Mouse (Mus musculus) midbrain, embryonic 14.5 days (tissue): ENCODE data around the gene Tmem211. TPM values are rescaled to one million over a fixed set of nuclear protein-coding genes. Genes with fewer than 3 reads are reported as not detected.

ENCODE experiments used
- ATAC-seq: fragments of 200-750 bp; cut with Nextera tagmentation; 2 replicates; pipeline ENCODE4 v1.8.0; 2017; ENCODE audit warnings: moderate number of reproducible peaks, moderate library complexity; ENCODE audit not compliant: low FRiP score, low TSS enrichment
- DNase-seq: peaks from one replicate; pipeline ENCODE4 v3.0.0-alpha.2; 2015
- H3K27ac ChIP-seq: fragments of 300-500 bp; sonication (generic); replicated peaks from 2 replicates; pipeline ENCODE4 v1.5.1; 2014; ENCODE audit warnings: mild to moderate bottlenecking, low read depth, low read length, moderate library complexity
- H3K27me3 ChIP-seq: fragments of 300-500 bp; sonication (generic); 2 replicates; pipeline ENCODE4 v1.6.1; 2014; ENCODE audit warnings: low read length, control low read depth, mixed read lengths; ENCODE audit not compliant: control insufficient read depth, insufficient read depth
- H3K36me3 ChIP-seq: fragments of 300-500 bp; sonication (generic); 2 replicates; pipeline ENCODE4 v1.6.1; 2014; ENCODE audit warnings: low read length, control low read depth; ENCODE audit not compliant: control insufficient read depth, insufficient read depth
- H3K4me1 ChIP-seq: fragments of 300-500 bp; sonication (generic); 2 replicates; pipeline ENCODE4 v1.6.1; 2014; ENCODE audit warnings: mild to moderate bottlenecking, antibody characterized with exemption, low read length, control low read depth; ENCODE audit not compliant: control insufficient read depth, insufficient read depth
- H3K4me2 ChIP-seq: fragments of 300-500 bp; sonication (generic); 2 replicates; pipeline ENCODE4 v1.6.1; 2014; ENCODE audit warnings: mild to moderate bottlenecking, low read length, moderate library complexity
- H3K4me3 ChIP-seq: fragments of 300-500 bp; sonication (generic); replicated peaks from 2 replicates; pipeline ENCODE4 v1.5.1; 2014; ENCODE audit warnings: low read depth, low read length
- H3K9ac ChIP-seq: fragments of 300-500 bp; sonication (generic); replicated peaks from 2 replicates; pipeline ENCODE4 v1.6.1; 2014; ENCODE audit warnings: mild to moderate bottlenecking, low read length, moderate library complexity
- H3K9me3 ChIP-seq: fragments of 300-500 bp; sonication (generic); 2 replicates; pipeline ENCODE4 v1.6.1; 2016; ENCODE audit warnings: low read length, control low read depth, mixed read lengths; ENCODE audit not compliant: control insufficient read depth
- WGBS: fragments of 180-500 bp; shearing (Covaris S2); extraction: QIAGEN DNeasy Blood & Tissue Kit; methylation state at CpG from one replicate; pipeline ENCODE4 v1.1.7; 2014; 5-methylcytosine and 5-hydroxymethylcytosine counted together
- polyA plus RNA-seq: library from polyadenylated mRNA; unstranded; fragments of >200 nt; fragmentation: Nextera tagmentation; extraction: Ambion mirVana; gene quantifications from 2 replicates; pipeline ENCODE4 v1.2.1, GENCODE M21; 2014

The Tmem211 gene
- 0.15 TPM in 1 of 2 replicates, not detected in the other for polyA plus RNA-seq

DNA sequence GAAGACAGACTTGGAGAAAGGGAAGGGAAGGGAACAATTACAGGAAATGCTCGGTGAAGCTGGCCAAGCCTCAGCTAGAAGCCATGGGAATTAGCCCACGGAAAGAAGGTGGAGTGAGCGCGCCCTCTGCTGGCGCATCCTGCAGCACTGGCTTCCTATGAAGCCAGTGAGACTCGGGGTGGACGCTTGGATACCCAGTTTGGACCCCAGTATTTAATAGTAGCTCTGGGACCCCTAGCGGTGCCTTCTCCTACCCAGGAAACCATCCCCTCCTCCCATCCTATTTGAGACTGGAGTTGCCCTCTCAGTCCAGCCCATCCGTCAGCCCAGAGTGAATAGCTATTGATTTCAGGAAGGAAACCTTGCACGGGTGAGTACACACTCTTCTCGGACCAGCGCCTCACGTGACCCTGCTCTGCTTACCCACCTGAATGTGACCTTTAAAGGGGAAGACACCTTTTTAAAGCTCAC lies at the start of gene Tmem211:
TSS of gene Tmem211 (plus strand) at position 278 of the 471 bp plus-strand sequence.
- peak within 1 kb of the TSS; percentile 14 for H3K9ac ChIP-seq
- peak; percentile 66 for ATAC-seq

DNA sequence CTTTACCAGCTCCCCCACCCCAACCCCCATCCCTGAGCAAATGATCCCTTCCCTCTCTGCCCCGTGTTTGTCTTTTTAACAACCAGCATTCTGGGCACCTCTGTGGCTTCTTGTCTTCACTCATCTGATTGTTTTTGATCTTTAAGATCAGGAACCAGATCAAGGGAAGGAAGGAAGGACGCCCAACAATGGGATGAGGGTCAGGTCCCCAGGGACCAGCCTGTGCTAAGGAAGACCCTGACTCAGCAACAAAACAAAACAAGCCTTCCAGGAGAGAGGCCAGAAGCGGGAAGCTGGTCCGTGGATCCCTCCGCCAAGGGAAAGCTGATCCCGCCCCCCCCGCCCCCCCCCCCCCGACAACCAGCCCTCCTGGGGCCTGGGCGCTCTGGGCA lies 47.3 kb upstream of the Tmem211 start:
- H3K9me3 ChIP-seq: no peaks in the 10 kb centered on the region
- H3K4me3 ChIP-seq: peak overlapping the region; percentile 12; the same call in 1 of the 2 replicates
- 5% methylated on average over 7 of the region's 9 CpGs for WGBS
- H3K36me3 ChIP-seq: no peaks in the 10 kb centered on the region
- peaks cover 8% of the 10 kb centered on the region for H3K4me1 ChIP-seq
- H3K27me3 ChIP-seq: no peaks in the 10 kb centered on the region
- peak overlapping the region; percentile 48 for H3K4me2 ChIP-seq
- no peak for ATAC-seq
- peak; percentile 50 for DNase-seq
- 0 out of 2 replicates have a peak overlapping the region, but pooled peaks have one; percentile 3 for H3K27ac ChIP-seq
- peak overlapping the region; percentile 34; the same call in 1 of the 2 replicates for H3K9ac ChIP-seq

More for the DNA sequence above, at the start of gene Tmem211:
- WGBS: under 1% methylated on average over 13 of the region's 13 CpGs
- 0 out of 2 replicates have a peak, but pooled peaks cover 8% of the 10 kb centered on the region for H3K4me1 ChIP-seq
- DNase-seq: peak; percentile 95
- H3K9me3 ChIP-seq: no peaks in the 10 kb centered on the region
- H3K4me2 ChIP-seq: peak within 1 kb of the TSS; percentile 50
- 0 out of 2 replicates have a peak within 1 kb of the TSS, but pooled peaks have one; percentile 5 for H3K4me3 ChIP-seq
- peak within 1 kb of the TSS; percentile 28 for H3K27ac ChIP-seq
- H3K27me3 ChIP-seq: no peaks in the 10 kb centered on the region
- no peaks in the 10 kb centered on the region for H3K36me3 ChIP-seq

DNA sequence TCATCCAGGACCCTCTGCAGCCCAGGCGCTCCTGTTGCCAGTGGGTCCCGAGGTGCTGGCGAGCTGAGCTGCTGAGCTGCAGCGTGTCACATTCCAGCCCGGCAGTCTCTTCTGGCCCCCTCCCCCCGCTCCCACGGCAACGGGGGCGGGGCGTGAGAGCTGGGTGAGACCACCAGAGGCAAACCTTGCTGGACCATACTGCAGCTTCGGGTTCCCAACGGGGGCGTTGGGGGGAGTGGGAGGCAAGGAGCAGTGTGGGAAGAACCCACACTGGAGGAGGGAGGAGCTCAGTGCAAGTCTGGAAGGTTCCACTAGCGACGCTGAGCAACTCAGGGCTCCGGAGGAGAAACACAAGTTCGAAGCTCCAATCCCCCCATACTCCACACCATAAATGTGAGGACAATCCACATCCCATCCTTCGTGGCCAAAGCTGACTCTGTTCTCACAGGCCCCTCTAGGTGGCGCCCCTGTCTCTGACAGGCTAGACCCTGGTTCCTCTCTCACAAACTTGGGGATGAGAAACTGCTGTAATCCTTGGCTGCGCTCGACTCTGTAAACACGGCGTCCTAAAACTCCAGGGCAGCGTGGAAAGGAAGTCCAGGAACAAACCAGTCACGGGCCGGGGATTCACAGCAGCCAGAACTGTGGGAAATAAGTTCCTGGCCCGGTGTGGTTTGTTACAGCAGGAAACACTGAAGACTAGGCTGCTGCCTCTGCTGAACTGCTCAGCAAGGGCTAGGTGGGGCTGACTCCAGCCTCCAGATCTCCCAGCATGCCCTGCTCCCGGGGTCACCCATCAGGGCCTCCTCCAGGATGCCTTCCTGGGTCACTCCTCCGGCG lies 46.6 kb upstream of the Tmem211 start:
- Histone ChIP-seq H3K9ac (peak overlapping the region; percentile 34; the same call in 1 of the 2 replicates), H3K27me3 (no peaks in the 10 kb centered on the region), H3K36me3 (no peaks in the 10 kb centered on the region), H3K4me2 (peak overlapping the region; percentile 48), H3K4me3 (peak overlapping the region; percentile 12; the same call in 1 of the 2 replicates), H3K9me3 (no peaks in the 10 kb centered on the region), H3K4me1 (peaks cover 8% of the 10 kb centered on the region), H3K27ac (peak overlapping the region; percentile 3; the same call in 1 of the 2 replicates)
- ATAC-seq (peak; percentile 76), DNase-seq (peak; percentile 91)
- 2% methylated on average over 30 of the region's 30 CpGs for WGBS

DNA sequence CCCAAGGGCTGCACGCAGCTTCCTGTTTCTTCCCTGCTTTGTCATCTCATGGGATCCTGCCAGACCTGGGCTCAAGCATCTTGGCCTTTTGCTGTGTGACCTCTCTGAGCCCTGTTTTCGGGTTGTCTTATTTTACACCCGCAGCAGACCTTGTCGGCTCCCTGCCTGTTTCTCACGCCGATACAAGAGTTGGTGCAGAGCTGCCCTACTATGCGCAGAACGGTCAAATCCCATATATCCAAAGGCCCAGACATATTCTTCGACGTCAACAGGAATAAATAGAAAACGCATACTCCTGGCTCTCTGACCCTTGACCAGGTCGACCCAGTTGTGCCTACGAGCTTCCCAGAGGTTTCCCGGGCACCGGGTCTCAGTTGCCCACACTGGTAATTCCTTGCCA lies 46.0 kb upstream of the Tmem211 start:
- ATAC-seq (no peak), DNase-seq (no peak)
- H3K9me3 ChIP-seq: no peaks in the 10 kb centered on the region
- H3K27ac ChIP-seq: peak overlapping the region; percentile 3; the same call in 1 of the 2 replicates
- WGBS: 82% methylated on average over 15 of the region's 15 CpGs
- H3K4me2 ChIP-seq: peak overlapping the region; percentile 48; the same call in 1 of the 2 replicates
- H3K9ac ChIP-seq: no peak overlapping the region
- no peaks in the 10 kb centered on the region for H3K27me3 ChIP-seq
- no peaks in the 10 kb centered on the region for H3K36me3 ChIP-seq
- H3K4me1 ChIP-seq: peaks cover 8% of the 10 kb centered on the region
- no peak overlapping the region for H3K4me3 ChIP-seq

DNA sequence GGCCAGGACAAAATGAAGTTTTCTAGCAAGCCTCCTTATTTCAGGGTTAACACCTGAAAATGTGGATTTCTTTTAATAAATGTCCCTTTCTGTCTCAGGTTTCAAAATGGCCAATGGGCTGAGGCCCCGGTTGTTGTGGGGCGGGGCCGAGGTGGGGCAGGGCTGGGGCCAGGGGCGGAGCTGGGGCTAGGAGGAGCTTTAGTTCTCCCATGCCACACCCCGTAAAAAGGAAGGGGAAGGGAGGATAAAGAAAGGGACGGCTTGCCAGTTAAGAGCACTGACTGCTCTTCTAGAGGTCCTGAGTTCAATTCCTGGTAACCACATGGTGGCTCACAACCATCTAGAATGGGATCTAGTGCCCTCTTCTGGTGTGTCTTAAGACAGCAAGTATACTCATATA lies 45.3 kb upstream of the Tmem211 start:
- Histone ChIP-seq H3K4me2 (no peak overlapping the region), H3K9ac (no peak overlapping the region), H3K36me3 (no peaks in the 10 kb centered on the region), H3K9me3 (no peaks in the 10 kb centered on the region), H3K4me1 (peaks cover 8% of the 10 kb centered on the region), H3K27ac (no peak overlapping the region), H3K27me3 (no peaks in the 10 kb centered on the region), H3K4me3 (no peak overlapping the region)
- WGBS: 54% methylated on average over 6 of the region's 6 CpGs
- ATAC-seq (no peak), DNase-seq (no peak)

DNA sequence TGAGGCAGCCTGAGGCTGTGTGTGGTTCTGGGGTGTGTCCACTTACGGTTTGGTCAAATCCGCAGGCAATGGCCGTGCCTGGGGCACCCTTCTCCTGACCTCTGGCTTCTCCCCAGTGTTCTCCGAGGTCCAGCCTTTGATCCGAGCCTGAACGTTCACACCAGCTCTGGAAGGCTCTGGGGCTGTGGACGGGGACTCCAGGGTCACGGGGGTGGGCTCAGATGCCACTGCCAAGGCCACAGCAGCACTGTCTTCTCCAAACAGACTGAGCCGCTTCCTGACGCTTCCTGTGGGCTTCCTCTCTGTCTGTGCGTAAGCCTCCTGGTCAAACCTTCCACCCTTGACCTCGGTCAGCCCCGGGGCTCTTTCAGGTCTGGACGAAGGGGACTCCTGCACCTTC lies 36.2 kb upstream of the Tmem211 start:
- Histone ChIP-seq H3K4me3 (no peak overlapping the region), H3K9ac (no peak overlapping the region), H3K36me3 (no peaks in the 10 kb centered on the region), H3K4me2 (no peak overlapping the region), H3K27me3 (no peaks in the 10 kb centered on the region), H3K9me3 (no peaks in the 10 kb centered on the region), H3K4me1 (peaks cover 9% of the 10 kb centered on the region), H3K27ac (no peak overlapping the region)
- ATAC-seq: no peak
- 91% methylated on average over 14 of the region's 14 CpGs for WGBS
- no peak for DNase-seq

DNA sequence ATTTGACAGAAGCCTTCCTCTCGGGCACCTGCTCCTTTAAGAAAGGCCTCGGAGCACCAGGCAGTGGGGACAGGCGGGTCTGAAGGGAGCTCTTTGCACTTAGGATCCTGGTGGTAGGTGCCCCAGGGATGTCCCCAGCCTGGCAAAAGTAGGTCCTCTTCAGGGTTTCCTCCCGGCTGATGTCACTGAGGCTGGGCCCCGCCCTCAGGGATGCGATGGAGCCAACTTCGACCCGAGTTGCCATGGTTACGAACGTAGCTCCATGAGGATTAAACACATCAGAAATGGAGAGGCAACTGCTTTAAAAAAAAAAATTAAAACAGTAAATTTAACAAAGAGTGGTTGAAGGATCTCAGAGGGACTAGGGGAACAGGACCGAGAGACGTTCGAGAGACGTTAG lies 34.8 kb upstream of the Tmem211 start:
- no peak for ATAC-seq
- WGBS: 56% methylated on average over 14 of the region's 14 CpGs
- DNase-seq: peak; percentile 73
- Histone ChIP-seq H3K4me3 (no peak overlapping the region), H3K36me3 (no peaks in the 10 kb centered on the region), H3K4me1 (peaks cover 9% of the 10 kb centered on the region), H3K9me3 (no peaks in the 10 kb centered on the region), H3K4me2 (no peak overlapping the region), H3K9ac (no peak overlapping the region), H3K27ac (0 out of 2 replicates have a peak overlapping the region, but pooled peaks have one; percentile 26), H3K27me3 (no peaks in the 10 kb centered on the region)

DNA sequence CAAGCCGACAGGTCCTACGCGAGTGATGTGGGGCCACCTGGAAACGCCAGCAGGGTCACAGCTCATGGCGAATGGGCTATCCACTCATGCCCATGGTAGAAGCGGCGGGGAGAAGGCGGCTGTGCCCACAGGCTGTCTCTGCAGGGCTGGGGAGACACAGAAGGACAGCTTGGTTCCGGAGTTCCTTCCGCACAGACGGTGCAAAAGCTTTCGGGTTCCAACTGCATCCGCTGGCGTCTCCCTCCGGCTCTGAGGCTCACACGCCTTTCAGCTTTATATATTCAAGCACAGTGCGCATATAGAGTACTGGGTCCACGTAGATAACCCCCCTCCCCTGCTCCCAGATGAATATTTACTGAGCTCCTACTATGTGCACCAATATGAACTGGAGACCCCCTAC lies 32.9 kb upstream of the Tmem211 start:
- DNase-seq (no peak), ATAC-seq (no peak)
- no peak overlapping the region for H3K4me3 ChIP-seq
- no peaks in the 10 kb centered on the region for H3K9me3 ChIP-seq
- no peaks in the 10 kb centered on the region for H3K36me3 ChIP-seq
- H3K27ac ChIP-seq: no peak overlapping the region
- no peaks in the 10 kb centered on the region for H3K27me3 ChIP-seq
- H3K9ac ChIP-seq: no peak overlapping the region
- H3K4me1 ChIP-seq: peaks cover 9% of the 10 kb centered on the region
- H3K4me2 ChIP-seq: no peak overlapping the region
- 93% methylated on average over 18 of the region's 18 CpGs for WGBS
